22 mouse cellular contexts compared by ENCODE assay signal in the genomic region with DNA sequence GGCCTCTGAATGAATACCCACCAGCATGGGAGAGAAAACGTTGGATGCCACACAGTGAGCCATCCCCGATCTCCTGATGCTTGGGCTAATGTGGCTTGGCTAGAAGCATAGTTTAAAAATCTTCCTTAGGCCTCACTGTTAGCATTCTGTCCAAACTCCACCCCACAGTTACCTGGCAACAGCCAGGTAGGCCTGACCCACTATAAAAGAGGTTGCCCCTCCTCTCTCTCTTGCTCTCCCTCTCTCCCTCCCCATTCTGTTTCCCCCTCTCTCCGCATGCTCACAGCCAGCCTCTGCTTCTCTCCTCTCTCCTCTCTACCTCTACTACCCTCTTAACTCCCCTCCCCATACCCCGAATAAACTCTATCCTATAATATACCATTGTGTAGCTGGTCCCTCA.
DNase-seq lines count a peak whose midpoint lies in the region; ATAC-seq and TF ChIP-seq lines count a peak whose summit lies in the region.
"Had no signal": no experiment of that assay in that cellular context is flagged by ENCODE, and none has a peak within 500 bp of the region (broad histone marks: within the 10 kb centered on the region; RNA-seq: fewer than 3 reads in every experiment).

No protein-coding gene starts in this region.

- H3K9me3 ChIP-seq in heart, embryonic 13.5 days, result peaks cover 8% of the 10 kb centered on the region; the same call in 1 of the 2 replicates
- no peaks in the 10 kb centered on the region for H3K9me3 ChIP-seq in heart, embryonic 11.5 days (replicated peaks; ENCODE audit: control insufficient read depth, low read length)
- H3K9me3 ChIP-seq in lung, embryonic 14.5 days (ENCODE audit: low read depth, low read length), result no peaks in the 10 kb centered on the region
- peaks cover 11% of the 10 kb centered on the region; the same call in 1 of the 2 replicates for H3K9me3 ChIP-seq in limb, embryonic 13.5 days
- H3K9me3 ChIP-seq: forebrain, embryonic 15.5 days; midbrain, embryonic 15.5 days had no signal

- no peak overlapping the region for H3K4me3 ChIP-seq in heart, embryonic 13.5 days
- no peak overlapping the region for H3K4me3 ChIP-seq in heart, embryonic 11.5 days (ENCODE audit: low read depth, low read length)
- H3K4me3 ChIP-seq in lung, embryonic 14.5 days (ENCODE audit: low read depth, low read length), result no peak overlapping the region
- H3K4me3 ChIP-seq in limb, embryonic 13.5 days, result no peak overlapping the region
- H3K4me3 ChIP-seq: forebrain, embryonic 15.5 days; left cerebral cortex, adult 2 months; megakaryocyte, embryonic 14.5 days; midbrain, embryonic 15.5 days had no signal

- DNase-seq in lung, embryonic 14.5 days, result peak; percentile 13
- DNase-seq in lung, postnatal 4 days, result no peak
- no peak for DNase-seq in cerebellum, postnatal 25 days
- DNase-seq in B cell, adult 2 months, result no peak
- DNase-seq: cerebellum, adult 2 months; gastrocnemius, postnatal 36 days; heart, postnatal 10 days; kidney, adult 11 months; kidney, postnatal 36 days; layer of hippocampus, adult 9-11 months; lung, postnatal 10 days; right cerebral cortex, postnatal 25 days; thymus, postnatal 25 days had no signal

- H3K27ac ChIP-seq in heart, embryonic 13.5 days (replicated peaks), result no peak overlapping the region
- no peak overlapping the region for H3K27ac ChIP-seq in heart, embryonic 11.5 days (ENCODE audit: low read depth, low read length)
- H3K27ac ChIP-seq in lung, embryonic 14.5 days (ENCODE audit: low read depth), result no peak overlapping the region
- no peak overlapping the region for H3K27ac ChIP-seq in limb, embryonic 13.5 days
- H3K27ac ChIP-seq: forebrain, embryonic 15.5 days; hindbrain, embryonic 14.5 days; left cerebral cortex, adult 2 months; liver, embryonic 14.5 days; midbrain, embryonic 15.5 days had no signal

- 0 out of 2 replicates have a peak, but pooled peaks cover 5% of the 10 kb centered on the region for H3K36me3 ChIP-seq in heart, embryonic 13.5 days
- H3K36me3 ChIP-seq in heart, embryonic 11.5 days (ENCODE audit: control insufficient read depth, insufficient read depth, low read length), result no peaks in the 10 kb centered on the region
- H3K36me3 ChIP-seq in lung, embryonic 14.5 days (ENCODE audit: insufficient read depth), result 0 out of 2 replicates have a peak, but pooled peaks cover 4% of the 10 kb centered on the region
- peaks cover 15% of the 10 kb centered on the region for H3K36me3 ChIP-seq in limb, embryonic 13.5 days
- H3K36me3 ChIP-seq: forebrain, embryonic 15.5 days; midbrain, embryonic 15.5 days had no signal

- no peak for TF ChIP-seq CTCF in lung, embryonic 14.5 days (IDR thresholded peaks at IDR 0.05; ENCODE audit: low read depth)

- H3K9ac ChIP-seq in heart, embryonic 13.5 days, result peak overlapping the region; percentile 47
- H3K9ac ChIP-seq in heart, embryonic 11.5 days (ENCODE audit: low read depth, low read length), result no peak overlapping the region
- no peak overlapping the region for H3K9ac ChIP-seq in lung, embryonic 14.5 days
- H3K9ac ChIP-seq in limb, embryonic 13.5 days, result peak overlapping the region; percentile 45; the same call in 1 of the 2 replicates
- H3K9ac ChIP-seq: forebrain, embryonic 15.5 days; hindbrain, embryonic 14.5 days; liver, embryonic 14.5 days; midbrain, embryonic 15.5 days had no signal

- ATAC-seq in heart, embryonic 13.5 days (ENCODE audit: extremely low read depth, insufficient number of reproducible peaks, low FRiP score, low TSS enrichment), result no peak
- ATAC-seq in heart, embryonic 11.5 days (replicated peaks; ENCODE audit: insufficient number of reproducible peaks, low FRiP score, low TSS enrichment), result no peak
- ATAC-seq in lung, embryonic 14.5 days (ENCODE audit: insufficient read depth), result 0 out of 2 replicates have a peak, but pooled peaks have one; percentile 12
- no peak for ATAC-seq in limb, embryonic 13.5 days (ENCODE audit: low FRiP score, low read depth)
- ATAC-seq: midbrain, embryonic 15.5 days had no signal

- no peaks in the 10 kb centered on the region for H3K27me3 ChIP-seq in heart, embryonic 13.5 days (replicated peaks)
- no peaks in the 10 kb centered on the region for H3K27me3 ChIP-seq in heart, embryonic 11.5 days (ENCODE audit: control insufficient read depth, insufficient read depth, low read length)
- no peaks in the 10 kb centered on the region for H3K27me3 ChIP-seq in lung, embryonic 14.5 days (ENCODE audit: insufficient read depth, low read length)
- H3K27me3 ChIP-seq in limb, embryonic 13.5 days, result no peaks in the 10 kb centered on the region
- H3K27me3 ChIP-seq: forebrain, embryonic 15.5 days; midbrain, embryonic 15.5 days had no signal

- H3K4me1 ChIP-seq in heart, embryonic 13.5 days, result peaks cover 59% of the 10 kb centered on the region
- peaks cover 28% of the 10 kb centered on the region for H3K4me1 ChIP-seq in heart, embryonic 11.5 days (ENCODE audit: control insufficient read depth, insufficient read depth, low read length)
- H3K4me1 ChIP-seq in lung, embryonic 14.5 days (ENCODE audit: insufficient read depth), result peaks cover 8% of the 10 kb centered on the region
- H3K4me1 ChIP-seq in limb, embryonic 13.5 days, result peaks cover 29% of the 10 kb centered on the region

- 64% methylated on average over 4 of the region's 4 CpGs for WGBS in heart, embryonic 13.5 days
- 43% methylated on average over 4 of the region's 4 CpGs for WGBS in heart, embryonic 11.5 days (ENCODE audit: insufficient replicate concordance)
- 43% methylated on average over 4 of the region's 4 CpGs for WGBS in lung, embryonic 14.5 days
- WGBS in limb, embryonic 13.5 days, result 68% methylated on average over 4 of the region's 4 CpGs

- no peak overlapping the region for H3K4me2 ChIP-seq in heart, embryonic 13.5 days
- H3K4me2 ChIP-seq in heart, embryonic 11.5 days, result no peak overlapping the region
- H3K4me2 ChIP-seq in lung, embryonic 14.5 days, result no peak overlapping the region
- H3K4me2 ChIP-seq in limb, embryonic 13.5 days (replicated peaks), result no peak overlapping the region
- H3K4me2 ChIP-seq: forebrain, embryonic 15.5 days; hindbrain, embryonic 14.5 days; midbrain, embryonic 15.5 days had no signal

Comparison
In these comparisons a context has a peak if more than half of its experiments do, and no peak if none do; other contexts are left out.
1. H3K9ac ChIP-seq: peak in heart, embryonic 13.5 days (single experiment) and limb, embryonic 13.5 days (single experiment); none in heart, embryonic 11.5 days (single experiment) and lung, embryonic 14.5 days (single experiment).